Mouse (Mus musculus) small intestine, adult 2 months (tissue): ENCODE data around the gene Mmp13.

Experiments
- CTCF ChIP-seq: fragments of 200-500 bp; IDR thresholded peaks from 2 replicates; pipeline ENCODE4 v1.5.1; 2012; ENCODE audit warnings: low read depth, mild to moderate bottlenecking, control low read depth, inconsistent platforms, low read length, moderate library complexity, mixed read lengths; ENCODE audit not compliant: insufficient replicate concordance, insufficient read length; ENCODE audit errors: extremely low read depth
- POLR2A ChIP-seq: fragments of 200-500 bp; IDR thresholded peaks from 2 replicates; pipeline ENCODE4 v1.6.1; 2012; ENCODE audit warnings: low read depth, mild to moderate bottlenecking, control low read depth, inconsistent platforms, low read length, moderate library complexity

DNA sequence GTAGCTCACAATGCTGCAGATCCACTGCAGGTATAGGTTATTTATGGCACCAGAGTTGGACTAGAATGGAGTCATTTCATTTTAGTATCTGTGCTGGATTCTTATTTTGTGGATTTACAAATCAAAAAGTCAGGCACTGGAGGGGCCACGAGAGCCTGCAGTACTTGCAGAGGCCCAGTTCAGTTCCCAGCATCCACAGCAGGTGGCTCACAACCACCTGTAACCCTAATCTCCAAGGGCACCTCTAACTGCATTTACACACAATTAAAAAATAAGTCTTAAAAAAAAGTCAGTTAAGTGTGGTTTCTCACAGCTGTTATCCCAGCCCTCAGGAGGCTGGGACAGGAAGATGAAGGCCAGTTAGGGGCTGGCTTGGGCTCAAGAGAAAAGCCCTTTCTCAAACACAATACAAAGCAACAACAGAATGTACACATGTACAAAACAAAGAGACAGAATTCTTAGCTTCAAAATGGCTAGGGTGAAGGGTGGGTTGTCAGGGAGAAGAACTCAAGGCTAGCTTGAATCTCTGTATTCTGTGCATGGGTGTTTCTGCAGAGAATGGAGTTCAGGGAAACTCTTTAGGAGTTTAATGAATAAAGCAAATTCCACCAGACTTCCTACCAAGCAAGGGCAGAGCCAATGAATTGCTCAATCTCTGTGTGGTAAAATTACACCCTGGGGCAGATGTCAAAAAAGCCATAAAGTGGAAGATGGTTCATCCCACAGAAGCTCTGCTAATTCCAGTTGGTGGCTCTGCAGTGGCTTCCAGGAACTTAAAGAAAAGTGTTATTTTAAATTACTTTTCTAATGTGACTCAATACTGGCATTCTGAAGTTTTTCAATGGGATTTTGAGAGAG is 19.3 kb upstream of the Mmp13 start:
- TF ChIP-seq CTCF (no peak), POLR2A (no peak)
